Mouse (Mus musculus): ENCODE measurements around the gene Tmem100. TPM values are rescaled to one million over a fixed set of nuclear protein-coding genes. Genes with fewer than 3 reads are reported as not detected.

The Tmem100 gene
- total RNA-seq, 2 experiments from 2014 or later: 14.5 to 16.1 TPM

DNA sequence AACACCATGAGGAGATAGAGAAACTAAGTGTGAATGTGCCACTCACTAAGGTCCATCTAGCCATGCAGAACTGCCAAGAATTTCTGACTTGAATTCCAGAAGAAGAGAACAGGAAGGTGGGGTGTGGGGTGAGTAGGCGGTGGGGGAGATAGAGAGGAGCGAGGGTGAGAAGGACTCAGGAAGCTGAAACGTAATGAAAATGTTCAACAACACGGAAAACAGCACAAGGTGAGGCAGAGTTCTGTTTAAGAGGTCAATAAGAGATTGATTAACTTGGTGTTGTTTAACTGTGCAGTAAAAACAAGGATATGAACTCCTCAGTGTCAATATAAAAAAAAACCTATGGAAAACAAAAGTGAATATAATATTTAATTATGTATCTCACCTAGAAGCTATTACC lies 24.0 kb upstream of the Tmem100 start:
- no peak for DNase-seq (ENCODE audit: low spot score in 2 of 2)
- intact Hi-C loops (cut with DNase I): no loop called here

DNA sequence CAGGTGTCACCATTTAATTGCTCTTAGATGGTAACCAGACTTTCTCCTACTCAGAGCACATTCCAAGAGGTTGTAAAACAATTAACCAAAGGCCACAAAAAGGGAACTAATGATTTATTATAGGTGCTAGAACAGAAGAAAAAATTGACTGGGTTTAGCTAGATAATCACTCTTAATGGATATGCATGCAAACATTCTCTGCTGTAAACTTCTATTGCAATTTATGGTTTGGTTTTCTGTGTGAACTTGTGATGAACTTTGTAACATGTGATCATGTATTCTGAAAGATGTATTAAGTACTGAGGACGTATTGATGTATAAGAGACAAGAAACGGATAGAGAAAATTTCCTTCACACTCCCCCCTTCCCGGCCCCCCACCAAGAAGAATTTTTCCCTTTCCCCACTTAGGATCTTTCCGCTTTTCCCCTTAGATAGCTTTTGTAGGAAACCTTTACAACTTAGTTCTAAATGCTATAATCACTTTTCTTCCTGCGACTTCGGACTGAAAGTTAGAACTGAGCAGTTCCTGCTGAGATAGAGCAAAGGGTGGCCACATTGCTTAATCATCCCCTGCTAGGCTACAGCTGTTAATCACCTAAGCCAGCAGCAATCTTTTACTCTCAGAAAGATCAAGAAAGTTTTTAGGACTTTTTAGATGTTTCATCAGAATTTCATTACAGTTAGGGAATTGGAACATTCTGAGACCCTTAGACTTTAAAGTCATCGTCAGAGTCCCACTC lies 22.2 kb upstream of the Tmem100 start:
- no peak for DNase-seq (ENCODE audit: low spot score in 2 of 2)
- intact Hi-C loops (cut with DNase I): no loop called here

DNA sequence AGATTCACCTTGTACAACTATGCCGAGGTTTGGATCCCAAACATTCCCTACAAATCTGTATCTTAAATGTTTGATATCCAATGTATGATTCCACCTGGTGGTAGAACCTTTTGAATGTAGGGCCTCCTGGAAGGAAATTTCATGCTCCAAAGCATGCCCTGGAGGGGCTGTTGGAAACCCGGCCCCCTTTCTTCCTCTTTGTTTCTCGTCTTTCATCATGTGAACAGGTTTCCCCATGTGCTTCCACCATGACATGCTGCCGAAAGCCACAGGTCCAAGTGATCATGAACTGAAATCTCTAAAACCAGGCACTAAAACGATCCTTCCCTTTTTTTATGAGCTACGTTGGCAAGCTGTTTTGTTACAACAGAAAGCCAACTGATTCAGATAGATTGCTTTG lies 16.5 kb upstream of the Tmem100 start:
- DNase-seq (ENCODE audit: low spot score in 2 of 2): no peak
- intact Hi-C loops (cut with DNase I): no loop called here

DNA sequence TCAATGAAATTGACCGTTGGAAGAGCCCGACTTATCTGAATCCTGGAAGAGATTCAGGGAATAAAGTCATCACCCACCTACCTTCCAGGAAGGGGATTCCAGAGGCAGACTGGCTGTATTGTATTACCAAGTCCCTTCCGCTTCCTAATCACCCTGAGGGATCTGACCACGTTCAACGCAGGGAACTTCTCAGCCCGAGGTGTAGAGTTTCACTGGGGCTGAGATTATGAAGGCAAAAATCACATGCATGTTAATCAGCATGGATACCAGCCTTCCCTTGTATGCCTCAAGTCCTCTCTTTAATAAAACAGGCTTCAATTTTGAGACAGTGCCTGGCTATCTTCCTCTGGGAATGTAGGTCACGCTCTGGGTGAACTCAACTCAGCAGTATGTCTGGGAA lies 14.9 kb upstream of the Tmem100 start:
- intact Hi-C loops (cut with DNase I): no loop called here

DNA sequence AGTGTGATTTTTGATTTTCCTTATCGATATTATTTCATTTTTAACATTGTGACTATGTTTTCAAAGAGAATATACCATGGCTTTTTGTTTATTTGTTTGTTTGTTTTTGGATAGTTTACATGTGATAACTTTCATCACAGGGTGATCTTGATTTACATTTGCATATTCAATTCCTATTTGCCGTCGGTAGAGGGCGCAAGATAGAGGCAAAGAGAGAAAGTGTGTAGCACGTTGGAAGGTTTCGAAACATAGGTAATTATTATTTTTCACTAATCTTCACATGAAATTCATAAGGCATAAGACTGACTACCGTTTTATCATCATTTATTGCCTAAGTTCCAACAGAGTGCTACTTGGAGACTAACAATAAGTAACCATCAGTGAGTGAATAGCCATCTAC lies 11.0 kb upstream of the Tmem100 start:
- DNase-seq (ENCODE audit: low spot score in 2 of 2): no peak
- intact Hi-C loops (cut with DNase I): no loop called here

More for the DNA sequence above, 14.9 kb upstream of the Tmem100 start:
- DNase-seq (ENCODE audit: low spot score in 2 of 2): no peak

DNA sequence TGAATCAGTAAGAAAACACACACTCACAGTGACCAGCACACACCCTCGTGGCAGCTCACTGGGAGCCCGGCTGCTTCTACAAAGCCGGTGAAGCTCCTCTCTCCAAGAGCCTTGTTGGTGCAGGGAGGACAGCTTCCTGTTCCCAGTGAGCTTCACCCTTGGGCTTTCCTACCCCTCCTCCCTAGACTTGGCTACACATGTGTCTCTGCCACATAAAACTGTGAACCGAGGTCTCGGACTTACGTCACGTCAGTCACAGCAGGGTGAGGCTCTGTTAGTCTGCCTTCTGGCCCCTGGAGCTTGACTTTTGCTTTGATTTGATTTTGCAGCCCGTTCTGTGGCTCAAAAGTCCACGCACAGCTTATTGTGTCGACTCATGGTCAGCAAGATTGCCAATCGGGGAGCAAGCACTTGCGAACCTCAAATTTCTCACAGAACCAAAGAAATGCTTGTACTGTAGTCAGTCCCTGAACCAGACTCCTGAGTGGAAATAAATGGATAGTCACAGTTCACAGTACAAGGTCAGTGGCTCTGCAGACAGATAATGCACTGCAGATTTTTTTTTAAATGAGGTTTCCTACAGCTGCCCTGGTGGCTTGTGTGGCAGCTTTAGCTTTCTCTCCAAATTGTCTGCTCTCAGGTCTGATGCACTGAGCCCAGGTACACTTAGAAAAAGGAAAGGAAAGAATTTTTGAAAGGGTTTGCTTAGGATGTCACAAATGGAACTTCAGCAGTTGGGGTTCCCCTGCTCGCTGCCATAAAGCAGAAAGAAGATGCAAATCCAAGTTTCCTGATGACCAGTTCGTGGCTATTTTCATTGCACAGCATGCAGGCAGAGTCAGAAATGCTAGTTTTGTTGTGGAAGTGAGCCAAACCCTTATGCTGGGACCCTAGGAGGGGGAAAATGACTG lies 4.0 kb upstream of the Tmem100 start:
- no peak for DNase-seq (ENCODE audit: low spot score in 2 of 2)
- intact Hi-C loops (cut with DNase I): no loop called here

DNA sequence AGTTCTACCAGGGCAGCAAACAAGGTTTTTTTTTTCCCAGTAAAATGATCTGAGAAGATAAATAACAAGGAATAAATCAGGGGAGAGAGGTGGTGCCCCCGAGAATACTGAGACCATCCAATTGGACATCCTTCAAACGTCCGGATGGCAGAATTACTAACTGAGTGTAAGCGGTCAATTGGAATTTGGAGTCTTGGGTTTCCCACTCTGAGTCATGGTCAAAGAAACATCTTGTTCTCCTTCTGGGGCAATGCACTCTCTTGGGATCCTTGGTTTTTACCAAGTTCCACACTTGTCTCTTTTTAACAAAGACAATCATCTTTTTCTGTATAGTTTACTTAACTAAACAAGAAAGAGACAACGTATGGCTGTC lies 3.4 kb upstream of the Tmem100 start:
- intact Hi-C loops (cut with DNase I): no loop called here

DNA sequence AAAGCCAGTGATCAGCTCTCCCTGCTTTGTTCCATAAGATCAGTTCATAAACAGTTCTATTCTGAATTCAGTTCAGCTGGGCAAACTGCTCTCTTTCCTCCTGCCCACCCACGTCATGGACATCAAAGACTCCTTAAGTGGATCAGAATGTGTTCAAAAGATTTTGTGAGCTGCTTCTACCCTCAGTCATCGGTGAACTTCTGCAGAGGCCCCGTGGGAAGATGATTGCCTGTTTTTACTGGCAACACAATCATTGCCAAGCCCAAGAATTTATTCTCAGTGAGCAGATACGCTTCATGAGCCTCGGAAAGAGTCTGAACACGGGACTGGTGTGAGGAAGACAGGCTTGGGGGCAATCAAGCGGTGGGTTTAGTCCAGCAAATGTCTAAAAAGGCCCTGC lies 2.9 kb upstream of the Tmem100 start:
- intact Hi-C loops (cut with DNase I): no loop called here

More for the DNA sequence above, 3.4 kb upstream of the Tmem100 start:
- DNase-seq (ENCODE audit: low spot score in 2 of 2): no peak

DNA sequence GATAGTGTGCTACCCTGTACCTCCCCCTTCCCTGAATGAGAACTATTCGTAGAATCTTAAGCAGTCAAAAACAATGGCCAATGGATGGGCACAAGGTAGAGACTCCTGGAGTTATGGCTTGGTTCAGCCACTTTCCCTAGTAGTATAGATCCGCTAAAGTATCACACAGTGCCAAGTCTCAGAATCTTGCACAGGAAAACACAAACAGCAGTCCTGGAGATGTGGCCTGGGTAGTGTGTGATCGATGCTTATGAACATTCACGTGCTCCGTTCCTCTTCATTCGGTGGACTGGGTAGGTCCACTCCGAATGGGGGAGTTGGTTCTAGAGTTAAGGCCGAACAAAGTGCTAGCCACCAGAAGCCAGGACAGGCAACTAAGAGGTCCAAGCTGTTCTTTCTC lies 1.4 kb upstream of the Tmem100 start:
- DNase-seq (ENCODE audit: low spot score in 2 of 2): no peak
- intact Hi-C loops (cut with DNase I): no loop called here

More for the DNA sequence above, 2.9 kb upstream of the Tmem100 start:
- DNase-seq (ENCODE audit: low spot score in 2 of 2): no peak

DNA sequence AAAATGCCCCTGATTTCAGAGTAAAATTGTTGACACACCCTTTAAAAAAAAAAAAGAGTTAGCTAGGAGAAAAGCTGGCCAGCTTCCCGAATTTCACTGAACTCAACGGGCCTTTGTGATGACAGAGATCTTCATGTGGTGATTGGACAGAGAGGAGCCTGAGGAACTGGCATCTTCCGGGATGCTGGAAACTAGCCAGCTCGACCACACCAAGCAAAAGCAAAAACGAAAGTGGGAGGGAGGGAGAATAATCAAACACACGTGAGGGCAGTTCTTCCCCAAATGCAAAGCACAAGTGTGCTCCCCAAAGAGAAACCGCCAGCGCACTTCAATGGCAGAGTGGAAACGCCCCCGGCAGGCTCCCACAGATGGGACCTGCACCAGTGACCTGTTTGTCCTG lies 794 bp upstream of the Tmem100 start:
- DNase-seq (ENCODE audit: low spot score in 2 of 2): no peak
- intact Hi-C loops (cut with DNase I): no loop called here

DNA sequence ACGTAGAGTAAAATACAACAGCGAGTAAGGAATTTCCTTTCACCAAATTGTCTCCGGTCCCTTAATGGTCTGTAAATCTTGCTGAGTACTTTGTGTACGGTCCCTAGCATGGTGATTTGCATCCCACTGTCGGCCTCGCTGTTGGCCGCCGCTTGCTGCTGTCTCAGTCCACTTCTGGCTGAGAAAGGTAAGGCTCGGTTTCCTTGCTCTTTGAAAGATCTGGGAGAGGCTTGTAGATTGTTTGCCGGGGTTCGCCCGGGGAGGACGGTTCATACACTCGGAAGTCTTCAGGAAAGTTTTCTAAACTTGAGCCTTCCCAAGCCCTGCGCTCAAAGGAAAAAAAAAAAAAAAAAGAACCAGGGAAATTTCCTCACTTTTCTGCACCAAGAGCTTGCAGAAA lies 409 bp downstream of the Tmem100 start:
- intact Hi-C loops (cut with DNase I): no loop called here
- peak; percentile 35 for DNase-seq (ENCODE audit: low spot score in 2 of 2)

DNA sequence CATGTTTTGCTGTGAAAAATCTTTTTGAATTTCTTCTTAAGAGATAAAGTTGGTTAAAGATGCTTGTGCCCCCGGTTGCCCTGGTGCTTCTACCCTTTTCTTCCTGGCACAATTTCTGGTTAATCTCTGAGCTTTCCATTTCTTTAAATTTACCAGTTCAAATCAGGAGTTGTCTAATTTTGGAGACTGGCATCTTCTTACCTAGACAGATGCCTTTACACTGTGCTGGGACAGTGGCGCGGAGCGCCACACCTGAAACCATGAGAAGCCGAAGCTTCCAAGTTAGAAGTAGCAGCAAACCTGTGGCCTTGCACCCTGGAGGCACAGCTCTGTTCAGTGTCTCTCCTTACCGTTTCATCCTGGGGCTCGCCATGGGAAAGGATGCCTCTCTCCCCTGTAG lies 928 bp downstream of the Tmem100 start:
- intact Hi-C loops (cut with DNase I): no loop called here

DNA sequence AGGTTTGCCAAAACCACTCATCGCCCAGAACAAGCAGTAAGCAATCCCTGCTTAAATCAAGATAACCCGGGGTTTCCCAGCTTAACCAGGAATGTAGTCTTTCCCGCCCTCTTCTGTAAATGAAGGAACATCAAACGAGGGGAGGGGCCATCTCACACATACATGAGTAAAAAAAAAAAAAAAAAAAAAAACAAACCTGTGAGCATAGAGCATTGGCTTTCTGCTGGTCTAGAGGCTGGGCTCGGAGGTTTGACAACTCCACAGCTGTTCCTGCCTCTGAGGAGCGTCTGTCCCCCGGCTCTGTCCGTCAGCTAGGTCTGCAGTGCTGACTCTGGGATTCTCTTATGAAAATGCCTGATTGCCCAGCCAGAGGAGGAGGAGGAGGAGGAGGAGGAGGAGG lies 2.7 kb downstream of the Tmem100 start:
- DNase-seq (ENCODE audit: low spot score in 2 of 2): no peak
- intact Hi-C loops (cut with DNase I): no loop called here

More for the DNA sequence above, 928 bp downstream of the Tmem100 start:
- no peak for DNase-seq (ENCODE audit: low spot score in 2 of 2)

DNA sequence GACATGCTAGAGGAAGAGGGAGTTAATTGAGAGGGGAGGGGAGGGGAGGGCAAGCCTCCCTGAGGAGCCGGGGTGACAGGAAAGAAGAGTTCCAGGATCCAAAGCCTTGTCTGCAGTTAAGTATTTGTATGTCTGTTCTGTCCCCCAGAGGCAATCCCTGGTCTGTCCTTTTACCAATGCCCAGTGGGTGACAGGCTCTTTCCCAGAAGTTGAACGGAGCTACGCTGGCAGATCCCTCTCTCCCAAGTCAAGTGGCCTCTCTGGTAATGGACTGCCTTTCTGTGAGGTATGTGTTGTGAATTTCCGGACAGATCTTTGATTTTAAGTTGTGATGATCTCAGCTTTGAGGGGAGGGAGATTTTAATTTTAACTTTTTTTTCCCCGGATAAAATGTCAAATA lies 3.3 kb downstream of the Tmem100 start:
- intact Hi-C loops (cut with DNase I): no loop called here
- DNase-seq (ENCODE audit: low spot score in 2 of 2): no peak

DNA sequence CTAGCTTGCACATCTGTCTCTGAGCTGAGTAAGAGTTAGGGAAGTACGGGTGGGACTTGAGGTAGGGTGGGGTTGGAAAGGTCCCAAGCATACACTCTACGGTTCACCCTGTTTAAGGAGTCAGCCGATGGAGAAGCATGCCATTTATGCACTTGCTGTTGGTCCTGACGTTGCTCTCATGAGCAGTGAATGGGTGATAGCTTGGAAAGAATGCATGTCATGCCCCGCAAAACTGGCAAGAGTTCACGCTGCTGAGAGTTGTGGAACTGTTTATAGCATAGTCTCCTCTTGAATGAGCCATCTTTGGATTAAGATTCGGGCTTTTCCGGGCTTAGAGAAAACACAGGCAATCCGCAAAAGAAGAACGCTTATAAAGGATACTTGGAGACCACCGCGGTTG lies 4.5 kb downstream of the Tmem100 start:
- no peak for DNase-seq (ENCODE audit: low spot score in 2 of 2)
- intact Hi-C loops (cut with DNase I): loop anchor here (5.0 kb wide), 1 partner anchor 133 kb away; no protein-coding TSS in a partner anchor

DNA sequence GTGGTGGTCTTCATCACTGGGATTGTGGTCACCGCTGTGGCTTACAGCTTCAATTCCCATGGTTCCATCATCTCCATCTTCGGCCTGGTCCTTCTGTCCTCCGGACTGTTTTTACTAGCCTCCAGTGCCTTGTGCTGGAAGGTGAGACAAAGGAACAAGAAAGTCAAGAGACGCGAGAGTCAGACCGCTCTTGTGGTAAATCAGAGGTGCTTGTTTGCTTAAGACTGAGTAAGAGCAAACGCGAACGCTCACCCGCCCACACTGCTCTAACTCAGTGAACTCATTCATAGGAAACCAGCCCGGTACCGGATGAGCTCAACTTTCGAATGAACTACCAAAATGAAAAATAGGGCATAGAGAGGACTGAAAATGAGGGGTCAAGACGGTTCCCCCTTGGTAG lies 5.4 kb downstream of the Tmem100 start:
- intact Hi-C loops (cut with DNase I): loop anchor here (5.0 kb wide), 1 partner anchor 132 kb away; no protein-coding TSS in a partner anchor
- no peak for DNase-seq (ENCODE audit: low spot score in 2 of 2)

DNA sequence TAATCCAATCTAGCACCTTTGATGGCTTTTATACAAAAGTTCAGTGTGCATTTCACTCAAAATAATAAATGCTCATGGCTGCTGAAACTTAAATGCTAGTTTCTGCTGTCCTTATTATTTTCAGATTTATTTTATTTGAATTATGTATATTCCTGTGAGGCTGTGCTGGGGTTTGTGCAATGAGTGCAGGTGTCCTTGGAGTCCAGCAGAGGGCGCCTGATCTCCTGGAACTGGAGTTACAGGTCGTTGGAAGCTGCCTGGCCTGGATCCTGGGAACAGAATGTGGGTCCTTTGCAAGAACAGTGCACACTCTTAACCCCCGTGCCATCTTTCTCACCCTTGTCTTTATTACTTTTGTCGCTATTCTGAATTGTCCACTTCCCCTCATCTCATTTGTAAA lies 6.3 kb downstream of the Tmem100 start:
- no peak for DNase-seq (ENCODE audit: low spot score in 2 of 2)
- intact Hi-C loops (cut with DNase I): loop anchor here (5.0 kb wide), 1 partner anchor 131 kb away; no protein-coding TSS in a partner anchor

DNA sequence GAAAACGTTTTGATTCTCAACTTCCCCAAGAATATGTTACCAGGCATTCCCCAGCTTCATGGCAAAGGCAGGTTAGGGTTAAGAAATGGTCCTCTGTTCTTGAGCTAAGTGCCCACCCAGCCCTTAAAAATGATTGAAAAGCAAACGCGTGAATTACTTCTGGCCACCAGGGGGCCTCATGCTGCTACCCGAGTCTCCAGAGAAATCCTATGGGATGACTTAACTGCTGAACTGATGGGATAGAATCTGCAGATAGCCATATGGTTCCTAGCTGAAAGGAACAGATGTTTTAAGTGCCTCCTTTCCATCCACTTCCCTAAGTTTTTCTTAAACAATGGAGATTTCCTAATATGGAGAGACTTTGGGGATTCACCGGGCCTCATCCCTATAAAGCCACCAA lies 7.9 kb downstream of the Tmem100 start:
- intact Hi-C loops (cut with DNase I): loop anchor here (5.0 kb wide), 1 partner anchor 129 kb away; no protein-coding TSS in a partner anchor
- DNase-seq (ENCODE audit: low spot score in 2 of 2): peak in 1 of 2 experiments; percentile 46

DNA sequence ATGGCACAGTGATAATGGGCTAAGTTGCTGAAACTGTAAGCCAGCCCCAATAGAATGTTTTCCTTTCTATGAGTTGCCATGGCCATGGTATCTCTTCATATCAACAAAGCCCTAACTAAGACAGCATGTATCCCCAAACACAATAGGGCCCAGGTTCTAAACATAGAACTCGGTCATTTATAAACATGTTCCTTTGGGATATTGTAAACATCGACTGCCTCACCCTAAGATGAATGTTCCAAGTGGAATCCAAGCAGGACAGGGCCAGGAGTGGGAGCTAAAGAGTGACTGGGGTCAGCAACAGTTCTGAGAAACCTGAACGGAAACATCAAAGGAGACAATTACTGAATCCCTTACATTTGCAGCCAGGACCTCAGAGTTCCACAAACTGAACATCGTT lies 14.3 kb downstream of the Tmem100 start:
- DNase-seq (ENCODE audit: low spot score in 2 of 2): no peak
- intact Hi-C loops (cut with DNase I): no loop called here

DNA sequence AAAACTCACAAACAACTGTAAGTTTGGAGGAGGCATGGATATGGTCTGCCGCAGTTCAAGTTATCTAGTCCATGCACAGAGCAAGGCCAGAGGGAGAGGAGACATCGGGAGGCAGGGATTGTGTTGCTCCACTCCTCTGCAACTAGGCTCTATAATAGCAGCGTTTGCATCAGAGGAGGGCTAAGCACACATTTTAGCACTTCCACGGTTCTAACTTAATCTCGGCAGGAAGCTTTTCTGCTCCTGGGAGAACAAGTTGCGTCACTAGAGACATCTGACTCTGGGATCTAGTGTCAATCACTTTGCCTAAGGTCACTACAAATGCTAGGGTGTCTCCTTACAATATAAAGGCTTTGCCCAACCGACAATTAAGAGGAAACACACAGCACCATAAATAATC lies 16.1 kb downstream of the Tmem100 start:
- no peak for DNase-seq (ENCODE audit: low spot score in 2 of 2)
- intact Hi-C loops (cut with DNase I): no loop called here

DNA sequence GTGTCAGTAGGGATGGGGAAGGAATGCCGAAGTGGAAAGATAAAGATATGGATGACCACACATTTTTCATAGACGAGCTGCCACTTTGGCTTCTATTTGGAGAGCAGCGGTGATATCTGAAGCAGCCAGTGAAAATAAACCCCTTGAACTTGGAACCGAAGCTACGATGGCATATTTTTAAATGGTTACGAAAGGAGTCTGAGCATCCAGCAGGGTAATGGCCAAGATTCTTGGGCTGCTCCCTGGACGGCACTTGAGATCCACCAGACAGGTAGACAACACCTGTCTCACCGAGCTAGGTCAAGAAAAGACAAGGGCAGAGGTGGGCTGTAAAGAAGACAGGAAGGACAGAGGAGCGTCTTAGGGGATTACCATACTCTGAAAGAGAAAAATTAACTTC lies 17.1 kb downstream of the Tmem100 start:
- intact Hi-C loops (cut with DNase I): no loop called here
- DNase-seq (ENCODE audit: low spot score in 2 of 2): no peak

All from left cerebral cortex, postnatal 36 days (tissue).